Mouse (Mus musculus): Measurements from ENCODE around the gene Gm21970.
A peak's percentile ranks its signal among the peaks of the same experiment; 100 is the strongest.
"Not testable (repeated sequence)": the region's sequence is repeated elsewhere in the genome, so short reads cannot be mapped to it uniquely, and the experiment has no call there.

Gm21970 gene

GRCm38 (mm10) chr16:91438599-91438998 lies 47.1 kb downstream of the Gm21970 start:
- not testable (repeated sequence) for DNase-seq (ENCODE audit: low read depth, low spot score)

GRCm38 (mm10) chr16:91441366-91441765 lies 49.8 kb downstream of the Gm21970 start:
- no peak for DNase-seq (ENCODE audit: low read depth, low spot score)

- DNase-seq (ENCODE audit: low read depth, low spot score), result no peak
Observed at GRCm38 (mm10) chr16:91441811-91442240, 50.3 kb downstream of the Gm21970 start.

- peak; percentile 39 for DNase-seq (ENCODE audit: low read depth, low spot score)
Observed at GRCm38 (mm10) chr16:91442446-91442845, 50.9 kb downstream of the Gm21970 start.

- DNase-seq (ENCODE audit: low read depth, low spot score), result no peak
Observed at GRCm38 (mm10) chr16:91443211-91443611, 51.7 kb downstream of the Gm21970 start.

GRCm38 (mm10) chr16:91444847-91445246 lies 53.3 kb downstream of the Gm21970 start:
- no peak for DNase-seq (ENCODE audit: low read depth, low spot score)

- DNase-seq (ENCODE audit: low read depth, low spot score), result no peak
Observed at GRCm38 (mm10) chr16:91445566-91445965, 54.0 kb downstream of the Gm21970 start.

GRCm38 (mm10) chr16:91446778-91447511 lies 55.4 kb downstream of the Gm21970 start:
- DNase-seq (ENCODE audit: low read depth, low spot score), result no peak

GRCm38 (mm10) chr16:91447512-91447900 lies 56.0 kb downstream of the Gm21970 start:
- DNase-seq (ENCODE audit: low read depth, low spot score), result no peak

- DNase-seq (ENCODE audit: low read depth, low spot score), result no peak
Observed at GRCm38 (mm10) chr16:91448088-91448487, 56.6 kb downstream of the Gm21970 start.

- DNase-seq (ENCODE audit: low read depth, low spot score), result no peak
Observed at GRCm38 (mm10) chr16:91448895-91449294, 57.4 kb downstream of the Gm21970 start.

- DNase-seq (ENCODE audit: low read depth, low spot score), result no peak
Observed at GRCm38 (mm10) chr16:91450137-91451064, 58.9 kb downstream of the Gm21970 start.

GRCm38 (mm10) chr16:91451949-91452348 lies 60.4 kb downstream of the Gm21970 start:
- DNase-seq (ENCODE audit: low read depth, low spot score), result no peak

GRCm38 (mm10) chr16:91452363-91452896 lies 60.9 kb downstream of the Gm21970 start:
- no peak for DNase-seq (ENCODE audit: low read depth, low spot score)

GRCm38 (mm10) chr16:91455868-91456267 lies 64.3 kb downstream of the Gm21970 start:
- no peak for DNase-seq (ENCODE audit: low read depth, low spot score)

- no peak for DNase-seq (ENCODE audit: low read depth, low spot score)
Observed at GRCm38 (mm10) chr16:91458301-91458746, 66.8 kb downstream of the Gm21970 start.

GRCm38 (mm10) chr16:91458976-91459375 lies 67.5 kb downstream of the Gm21970 start:
- DNase-seq (ENCODE audit: low read depth, low spot score), result no peak

GRCm38 (mm10) chr16:91459396-91459795 lies 67.9 kb downstream of the Gm21970 start:
- no peak for DNase-seq (ENCODE audit: low read depth, low spot score)

- DNase-seq (ENCODE audit: low read depth, low spot score), result no peak
Observed at GRCm38 (mm10) chr16:91459841-91460370, 68.4 kb downstream of the Gm21970 start.

GRCm38 (mm10) chr16:91461066-91461638 lies 69.6 kb downstream of the Gm21970 start:
- DNase-seq (ENCODE audit: low read depth, low spot score), result no peak

GRCm38 (mm10) chr16:91461773-91462181 lies 70.3 kb downstream of the Gm21970 start:
- no peak for DNase-seq (ENCODE audit: low read depth, low spot score)

- no peak for DNase-seq (ENCODE audit: low read depth, low spot score)
Observed at GRCm38 (mm10) chr16:91462644-91463043, 71.1 kb downstream of the Gm21970 start.

Data from telencephalon, adult 2 months (tissue).